Mouse (Mus musculus) liver, embryonic 11.5 days (tissue): Measurements from ENCODE around the gene Gm45062. TPM values are rescaled to one million over a fixed set of nuclear protein-coding genes. Genes with fewer than 3 reads are reported as not detected.

ENCODE experiments used
- ATAC-seq: fragments of 200-750 bp; cut with Nextera tagmentation; replicated peaks from 2 replicates; pipeline ENCODE4 v1.8.0; 2017; ENCODE audit warnings: moderate number of reproducible peaks, mild to moderate bottlenecking, moderate TSS enrichment, moderate library complexity; ENCODE audit not compliant: low FRiP score
- DNase-seq: peaks from one replicate; pipeline ENCODE4 v3.0.0-alpha.2; 2017; ENCODE audit warnings: low spot score
- H3K27ac ChIP-seq: fragments of 300-500 bp; sonication (generic); 2 replicates; pipeline ENCODE4 v1.5.1; 2014; ENCODE audit warnings: mild to moderate bottlenecking, low read depth, low read length, control low read depth
- H3K27me3 ChIP-seq: fragments of 300-500 bp; sonication (generic); replicated peaks from 2 replicates; pipeline ENCODE4 v1.6.1; 2014; ENCODE audit warnings: low read length, mixed read lengths; ENCODE audit not compliant: control insufficient read depth, insufficient read depth
- H3K36me3 ChIP-seq: fragments of 300-500 bp; sonication (generic); 2 replicates; pipeline ENCODE4 v1.6.1; 2014; ENCODE audit warnings: mild to moderate bottlenecking, low read length, moderate library complexity, mixed read lengths; ENCODE audit not compliant: control insufficient read depth, insufficient read depth
- H3K4me1 ChIP-seq: fragments of 300-500 bp; sonication (generic); replicated peaks from 2 replicates; pipeline ENCODE4 v1.6.1; 2014; ENCODE audit warnings: low read length, mixed read lengths; ENCODE audit not compliant: control insufficient read depth, insufficient read depth
- H3K4me2 ChIP-seq: fragments of 300-500 bp; sonication (generic); 2 replicates; pipeline ENCODE4 v1.6.1; 2014; ENCODE audit warnings: mild to moderate bottlenecking, control low read depth, moderate library complexity
- H3K4me3 ChIP-seq: fragments of 300-500 bp; sonication (generic); 2 replicates; pipeline ENCODE4 v1.5.1; 2014; ENCODE audit warnings: low read depth, low read length, control low read depth
- H3K9ac ChIP-seq: fragments of 300-500 bp; sonication (generic); 2 replicates; pipeline ENCODE4 v1.6.1; 2014; ENCODE audit warnings: low read depth, low read length, control low read depth
- H3K9me3 ChIP-seq: fragments of 300-500 bp; sonication (generic); 2 replicates; pipeline ENCODE4 v1.6.1; 2016; ENCODE audit warnings: low read length, inconsistent platforms, mixed read lengths; ENCODE audit not compliant: control insufficient read depth
- WGBS: fragments of 180-500 bp; shearing (Covaris S2); extraction: QIAGEN DNeasy Blood & Tissue Kit; methylation state at CpG from one replicate; pipeline ENCODE4 v1.1.7; 2014; 5-methylcytosine and 5-hydroxymethylcytosine counted together
- polyA plus RNA-seq: library from polyadenylated mRNA; unstranded; fragments of >200 nt; fragmentation: Nextera tagmentation; extraction: Ambion mirVana; gene quantifications from 2 replicates; pipeline ENCODE4 v1.2.1, GENCODE M21; 2014

Gm45062 gene
- polyA plus RNA-seq, 1 experiment from 2014 or later: 3.9 TPM

GRCm38 (mm10) chr6:8421421-8421820, 162.2 kb downstream of the Gm45062 start:
- WGBS: 84% methylated on average over 5 of the region's 5 CpGs
- Histone ChIP-seq H3K9ac (no peak overlapping the region), H3K27ac (no peak overlapping the region), H3K4me1 (no peaks in the 10 kb centered on the region), H3K9me3 (no peaks in the 10 kb centered on the region), H3K36me3 (no peaks in the 10 kb centered on the region), H3K27me3 (no peaks in the 10 kb centered on the region), H3K4me3 (no peak overlapping the region), H3K4me2 (no peak overlapping the region)
- DNase-seq: no peak
- no peak for ATAC-seq

GRCm38 (mm10) chr6:8421959-8422581, 162.8 kb downstream of the Gm45062 start:
- Histone ChIP-seq H3K4me2 (no peak overlapping the region), H3K27ac (no peak overlapping the region)

GRCm38 (mm10) chr6:8423142-8423541, 163.9 kb downstream of the Gm45062 start:
- Histone ChIP-seq H3K4me1 (no peaks in the 10 kb centered on the region), H3K27ac (no peak overlapping the region), H3K9me3 (no peaks in the 10 kb centered on the region), H3K4me3 (no peak overlapping the region), H3K27me3 (no peaks in the 10 kb centered on the region), H3K9ac (no peak overlapping the region), H3K36me3 (no peaks in the 10 kb centered on the region), H3K4me2 (no peak overlapping the region)
- DNase-seq (no peak), ATAC-seq (no peak; the same call in 1 of the 2 replicates)
- 79% methylated on average over 2 of the region's 2 CpGs for WGBS

More at GRCm38 (mm10) chr6:8421959-8422581, 162.8 kb downstream of the Gm45062 start:
- Histone ChIP-seq H3K4me1 (no peaks in the 10 kb centered on the region), H3K9ac (no peak overlapping the region), H3K36me3 (no peaks in the 10 kb centered on the region), H3K27me3 (no peaks in the 10 kb centered on the region), H3K4me3 (no peak overlapping the region), H3K9me3 (no peaks in the 10 kb centered on the region)
- ATAC-seq: no peak
- WGBS: 84% methylated on average over 10 of the region's 10 CpGs
- DNase-seq: no peak

GRCm38 (mm10) chr6:8427692-8428091, 168.4 kb downstream of the Gm45062 start:
- H3K4me2 ChIP-seq: no peak overlapping the region
- ATAC-seq (no peak), DNase-seq (no peak)
- no peaks in the 10 kb centered on the region for H3K9me3 ChIP-seq
- no peak overlapping the region for H3K9ac ChIP-seq
- no peaks in the 10 kb centered on the region for H3K36me3 ChIP-seq
- H3K4me3 ChIP-seq: no peak overlapping the region
- 54% methylated on average over 5 of the region's 5 CpGs for WGBS
- H3K27me3 ChIP-seq: no peaks in the 10 kb centered on the region
- no peak overlapping the region for H3K27ac ChIP-seq
- no peaks in the 10 kb centered on the region for H3K4me1 ChIP-seq

GRCm38 (mm10) chr6:8430610-8431234, 171.5 kb downstream of the Gm45062 start:
- Histone ChIP-seq H3K9ac (no peak overlapping the region), H3K4me2 (no peak overlapping the region), H3K9me3 (no peaks in the 10 kb centered on the region), H3K4me3 (no peak overlapping the region), H3K27ac (no peak overlapping the region), H3K36me3 (no peaks in the 10 kb centered on the region), H3K27me3 (no peaks in the 10 kb centered on the region), H3K4me1 (no peaks in the 10 kb centered on the region)
- no peak for DNase-seq
- ATAC-seq: no peak
- 87% methylated on average over 9 of the region's 9 CpGs for WGBS

GRCm38 (mm10) chr6:8433179-8433578, 173.9 kb downstream of the Gm45062 start:
- Histone ChIP-seq H3K27ac (no peak overlapping the region), H3K36me3 (no peaks in the 10 kb centered on the region), H3K9ac (no peak overlapping the region), H3K4me3 (no peak overlapping the region), H3K4me2 (no peak overlapping the region), H3K4me1 (no peaks in the 10 kb centered on the region), H3K27me3 (no peaks in the 10 kb centered on the region), H3K9me3 (no peaks in the 10 kb centered on the region)
- DNase-seq (no peak), ATAC-seq (no peak)
- 86% methylated on average over 9 of the region's 9 CpGs for WGBS

GRCm38 (mm10) chr6:8437937-8438336, 178.7 kb downstream of the Gm45062 start:
- no peak overlapping the region for H3K9ac ChIP-seq
- H3K4me2 ChIP-seq: no peak overlapping the region
- DNase-seq: no peak
- H3K27ac ChIP-seq: no peak overlapping the region
- no peaks in the 10 kb centered on the region for H3K36me3 ChIP-seq
- no peak for ATAC-seq
- no peaks in the 10 kb centered on the region for H3K9me3 ChIP-seq
- 81% methylated on average over 3 of the region's 3 CpGs for WGBS
- H3K27me3 ChIP-seq: no peaks in the 10 kb centered on the region
- no peak overlapping the region for H3K4me3 ChIP-seq
- H3K4me1 ChIP-seq: no peaks in the 10 kb centered on the region

- H3K9me3 ChIP-seq: no peaks in the 10 kb centered on the region
- DNase-seq (no peak), ATAC-seq (no peak)
- no peaks in the 10 kb centered on the region; the same call in 1 of the 2 replicates for H3K4me1 ChIP-seq
- no peak overlapping the region for H3K4me3 ChIP-seq
- H3K4me2 ChIP-seq: no peak overlapping the region
- no peak overlapping the region for H3K27ac ChIP-seq
- H3K9ac ChIP-seq: no peak overlapping the region
- WGBS: 84% methylated on average over 3 of the region's 3 CpGs
- H3K36me3 ChIP-seq: no peaks in the 10 kb centered on the region
- H3K27me3 ChIP-seq: no peaks in the 10 kb centered on the region
These were observed 182.6 kb downstream of the Gm45062 start for GRCm38 (mm10) chr6:8441814-8442213.

GRCm38 (mm10) chr6:8446786-8447185, 187.5 kb downstream of the Gm45062 start:
- no peaks in the 10 kb centered on the region for H3K9me3 ChIP-seq
- H3K4me3 ChIP-seq: no peak overlapping the region
- no peak overlapping the region for H3K4me2 ChIP-seq
- no peak overlapping the region for H3K27ac ChIP-seq
- H3K9ac ChIP-seq: no peak overlapping the region
- ATAC-seq (no peak), DNase-seq (no peak)
- H3K4me1 ChIP-seq: no peaks in the 10 kb centered on the region; the same call in 1 of the 2 replicates
- H3K36me3 ChIP-seq: no peaks in the 10 kb centered on the region
- WGBS: 60% methylated on average over 5 of the region's 5 CpGs
- no peaks in the 10 kb centered on the region for H3K27me3 ChIP-seq
